Mouse (Mus musculus): ENCODE measurements around the gene Ankrd33b. TPM values are rescaled to one million over a fixed set of nuclear protein-coding genes. Genes with fewer than 3 reads are reported as not detected.
A peak's percentile ranks its signal among the peaks of the same experiment; 100 is the strongest.

Gene Ankrd33b
- total and polyA plus RNA-seq, 3 experiments, result 50.0 to 69.6 (median 60.3) TPM

GRCm38 (mm10) chr15:31317056-31317805 lies 50.3 kb downstream of the Ankrd33b start:
- Histone ChIP-seq H3K4me2 (ENCODE audit: insufficient read depth, low read depth, poor library complexity, severe bottlenecking) (no peak overlapping the region), H3K36me3 (replicated peaks in 1 of 2; ENCODE audit: control insufficient read depth in 1 of 2, insufficient read depth in 1 of 2, low read length in 1 of 2) (peaks cover 61 to 84% of the 10 kb centered on the region in 2 experiments), H3K27me3 (replicated peaks) (no peaks in the 10 kb centered on the region), H3K79me2 (replicated peaks; ENCODE audit: control insufficient read depth, extremely low read depth, insufficient read depth, poor library complexity, severe bottlenecking) (peaks cover 41% of the 10 kb centered on the region), H3K27ac (ENCODE audit: insufficient read depth, low read depth) (peak overlapping the region; percentile 52), H3K9ac (ENCODE audit: insufficient read depth, low read depth) (no peak overlapping the region), H3K9me3 (replicated peaks; ENCODE audit: low read length) (peaks cover 11% of the 10 kb centered on the region), H3K4me3 (replicated peaks in 1 of 3; ENCODE audit: low read depth in 2 of 3, low read length in 2 of 3, poor library complexity in 1 of 3) (peak overlapping the region in 1 of 3 experiments; percentile 39), H3K4me1 (ENCODE audit: control insufficient read depth in 1 of 2, insufficient read depth in 2 of 2) (peaks cover 17 to 71% of the 10 kb centered on the region in 2 experiments)
- no peak for DNase-seq (ENCODE audit: extremely low read depth)
- dilution Hi-C loops (cut with MboI; ENCODE audit: extremely low pct_ligation_motif_present, extremely low pct_unique_long_range_greater_than_20kb, low sequenced_read_pairs), result no loop called here
- in situ Hi-C loops (cut with MboI; ENCODE audit: low pct_ligation_motif_present, low pct_unique_long_range_greater_than_20kb, low sequenced_read_pairs), result no loop called here
- TF ChIP-seq MAZ (IDR thresholded peaks at IDR 0.05; ENCODE audit: low read depth, low read length), result no peak
- TF ChIP-seq POLR2AphosphoS2 (IDR thresholded peaks at IDR 0.05; ENCODE audit: low read depth, low read length), result no peak
- TF ChIP-seq GABPA (IDR thresholded peaks at IDR 0.05; ENCODE audit: insufficient replicate concordance, low read depth, low read length), result no peak
- no peak for TF ChIP-seq SIN3A (IDR thresholded peaks at IDR 0.05; ENCODE audit: low read length)
- no peak for TF ChIP-seq IRF4 (IDR thresholded peaks at IDR 0.05; ENCODE audit: low read depth, low read length)
- TF ChIP-seq TCF12 (IDR thresholded peaks at IDR 0.05; ENCODE audit: low read depth, low read length), result no peak
- no peak for TF ChIP-seq MYC (IDR thresholded peaks at IDR 0.05; ENCODE audit: low read depth, low read length)
- TF ChIP-seq ELF1 (IDR thresholded peaks at IDR 0.05; ENCODE audit: low read depth, low read length), result no peak

DNA sequence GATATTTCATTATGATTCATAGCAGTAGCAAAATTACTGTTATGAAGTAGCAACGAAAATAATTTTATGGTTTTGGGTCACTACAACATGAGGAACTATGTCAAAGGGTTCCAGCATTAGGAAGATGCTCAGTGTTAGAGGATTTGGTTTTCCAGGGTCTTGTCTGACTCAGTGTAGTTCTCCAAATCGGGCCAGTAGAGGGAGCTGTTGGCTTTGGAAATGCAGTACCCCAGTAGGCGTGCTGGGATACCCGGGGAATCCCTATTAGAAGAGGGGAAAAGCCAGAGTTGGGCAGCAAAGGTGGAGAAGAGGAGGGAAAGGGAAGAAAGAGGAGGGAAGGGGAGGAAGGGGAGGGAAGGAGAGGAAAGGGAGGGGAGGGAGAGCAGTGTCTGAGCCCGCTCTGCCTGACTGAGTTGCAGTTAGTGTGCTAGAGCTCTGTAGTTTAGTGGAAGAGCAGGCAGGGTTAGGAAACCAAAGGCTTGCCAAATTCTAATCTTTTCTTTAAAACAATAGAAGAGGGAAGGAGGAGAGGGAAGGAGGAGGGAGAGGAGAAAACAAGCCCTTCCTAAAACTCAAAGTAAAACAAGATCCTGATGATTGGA lies 51.8 kb downstream of the Ankrd33b start:
- peaks cover 21 to 80% of the 10 kb centered on the region in 2 experiments for H3K4me1 ChIP-seq (ENCODE audit: control insufficient read depth in 1 of 2, insufficient read depth in 2 of 2)
- peaks cover 58 to 82% of the 10 kb centered on the region in 2 experiments for H3K36me3 ChIP-seq (replicated peaks in 1 of 2; ENCODE audit: control insufficient read depth in 1 of 2, insufficient read depth in 1 of 2, low read length in 1 of 2)
- no peak overlapping the region for H3K9ac ChIP-seq (ENCODE audit: insufficient read depth, low read depth)
- no peak overlapping the region for H3K4me3 ChIP-seq (replicated peaks in 1 of 3; ENCODE audit: low read depth in 2 of 3, low read length in 2 of 3, poor library complexity in 1 of 3)
- dilution Hi-C loops (cut with MboI; ENCODE audit: extremely low pct_ligation_motif_present, extremely low pct_unique_long_range_greater_than_20kb, low sequenced_read_pairs), result no loop called here
- peaks cover 11% of the 10 kb centered on the region for H3K9me3 ChIP-seq (replicated peaks; ENCODE audit: low read length)
- DNase-seq (ENCODE audit: extremely low read depth), result peak; percentile 81
- peaks cover 35% of the 10 kb centered on the region for H3K79me2 ChIP-seq (replicated peaks; ENCODE audit: control insufficient read depth, extremely low read depth, insufficient read depth, poor library complexity, severe bottlenecking)
- H3K27ac ChIP-seq (ENCODE audit: insufficient read depth, low read depth), result no peak overlapping the region
- in situ Hi-C loops (cut with MboI; ENCODE audit: low pct_ligation_motif_present, low pct_unique_long_range_greater_than_20kb, low sequenced_read_pairs), result no loop called here
- no peaks in the 10 kb centered on the region for H3K27me3 ChIP-seq (replicated peaks)
- no peak overlapping the region for H3K4me2 ChIP-seq (ENCODE audit: insufficient read depth, low read depth, poor library complexity, severe bottlenecking)
- TF ChIP-seq SMC3 (IDR thresholded peaks at IDR 0.05; ENCODE audit: low read depth, low read length) (peak; percentile 92), GABPA (IDR thresholded peaks at IDR 0.05; ENCODE audit: insufficient replicate concordance, low read depth, low read length) (no peak), POLR2A (IDR thresholded peaks at IDR 0.05; ENCODE audit: low read depth, low read length) (no peak), MYC (IDR thresholded peaks at IDR 0.05; ENCODE audit: low read depth, low read length) (peak; percentile 48; the same call in 1 of the 2 replicates), TCF12 (IDR thresholded peaks at IDR 0.05; ENCODE audit: low read depth, low read length) (0 out of 2 replicates have a peak, but pooled peaks have one; percentile 41), RAD21 (IDR thresholded peaks at IDR 0.05; ENCODE audit: low read depth, low read length) (peak; percentile 90), ZNF384 (IDR thresholded peaks at IDR 0.05; ENCODE audit: low read depth, low read length) (no peak), MAFK (IDR thresholded peaks at IDR 0.05; ENCODE audit: insufficient replicate concordance, low read length) (peak; percentile 50; the same call in 1 of the 2 replicates), PAX5 (IDR thresholded peaks at IDR 0.05; ENCODE audit: low read length) (no peak), CHD1 (IDR thresholded peaks at IDR 0.05; ENCODE audit: low read depth, low read length) (no peak), EP300 (IDR thresholded peaks at IDR 0.05; ENCODE audit: low read length) (no peak), HCFC1 (IDR thresholded peaks at IDR 0.05; ENCODE audit: low read depth, low read length) (no peak), ZMIZ1 (IDR thresholded peaks at IDR 0.05; ENCODE audit: low read depth, low read length) (no peak), RCOR1 (conservative IDR thresholded peaks at IDR 0.05; ENCODE audit: low read depth, low read length) (no peak; the same call in 1 of the 2 replicates), ETS1 (conservative IDR thresholded peaks at IDR 0.05; ENCODE audit: low read depth, low read length) (no peak), JUN (IDR thresholded peaks at IDR 0.05; ENCODE audit: insufficient read depth, low read depth, low read length) (no peak), NRF1 (IDR thresholded peaks at IDR 0.05; ENCODE audit: low read depth, low read length) (no peak), TBP (conservative IDR thresholded peaks at IDR 0.05; ENCODE audit: low read depth, low read length) (no peak), NELFE (IDR thresholded peaks at IDR 0.05; ENCODE audit: low read depth, low read length) (peak; percentile 38; the same call in 1 of the 2 replicates), MEF2A (IDR thresholded peaks at IDR 0.05; ENCODE audit: borderline replicate concordance, low read depth, low read length) (no peak), POLR2AphosphoS2 (IDR thresholded peaks at IDR 0.05; ENCODE audit: low read depth, low read length) (no peak), KAT2A (IDR thresholded peaks at IDR 0.05; ENCODE audit: insufficient replicate concordance, low read length) (no peak), USF2 (conservative IDR thresholded peaks at IDR 0.05; ENCODE audit: low read depth, low read length) (no peak), UBTF (IDR thresholded peaks at IDR 0.05; ENCODE audit: low read depth, low read length) (no peak), E2F4 (IDR thresholded peaks at IDR 0.05; ENCODE audit: insufficient replicate concordance, low read depth, low read length) (no peak)
